Mouse (Mus musculus) limb, embryonic 14.5 days (tissue): Measurements from ENCODE around the gene Ralgps2. TPM values are rescaled to one million over a fixed set of nuclear protein-coding genes. Genes with fewer than 3 reads are reported as not detected.

Experiments used
- ATAC-seq: fragments of 200-750 bp; cut with Nextera tagmentation; 2 replicates; pipeline ENCODE4 v1.8.0; 2017; ENCODE audit warnings: low read depth, moderate number of reproducible peaks, moderate TSS enrichment; ENCODE audit not compliant: low FRiP score
- DNase-seq: peaks from one replicate; pipeline ENCODE4 v3.0.0-alpha.2; 2015; ENCODE audit warnings: low spot score
- H3K27ac ChIP-seq: fragments of 300-500 bp; sonication (generic); replicated peaks from 2 replicates; pipeline ENCODE4 v1.5.1; 2014; ENCODE audit warnings: low read depth, mild to moderate bottlenecking, low read length, moderate library complexity, mixed read lengths
- H3K27me3 ChIP-seq: fragments of 300-500 bp; sonication (generic); 2 replicates; pipeline ENCODE4 v1.6.1; 2014; ENCODE audit warnings: low read length, mixed read lengths; ENCODE audit not compliant: control insufficient read depth, insufficient read depth
- H3K36me3 ChIP-seq: fragments of 300-500 bp; sonication (generic); 2 replicates; pipeline ENCODE4 v1.6.1; 2014; ENCODE audit warnings: mild to moderate bottlenecking, low read length, moderate library complexity, mixed read lengths; ENCODE audit not compliant: control insufficient read depth, insufficient read depth
- H3K4me1 ChIP-seq: fragments of 300-500 bp; sonication (generic); 2 replicates; pipeline ENCODE4 v1.6.1; 2014; ENCODE audit warnings: antibody characterized with exemption, low read length, mixed read lengths; ENCODE audit not compliant: control insufficient read depth, insufficient read depth
- H3K4me2 ChIP-seq: fragments of 300-500 bp; sonication (generic); replicated peaks from 2 replicates; pipeline ENCODE4 v1.6.1; 2014; ENCODE audit warnings: low read depth, mild to moderate bottlenecking, low read length, moderate library complexity; ENCODE audit not compliant: severe bottlenecking
- H3K4me3 ChIP-seq: fragments of 300-500 bp; sonication (generic); replicated peaks from 2 replicates; pipeline ENCODE4 v1.5.1; 2014; ENCODE audit warnings: low read length
- H3K9ac ChIP-seq: fragments of 300-500 bp; sonication (generic); 2 replicates; pipeline ENCODE4 v1.6.1; 2014; ENCODE audit warnings: mild to moderate bottlenecking, low read depth, low read length, moderate library complexity; ENCODE audit not compliant: severe bottlenecking
- H3K9me3 ChIP-seq: fragments of 300-500 bp; sonication (generic); 2 replicates; pipeline ENCODE4 v1.6.1; 2016; ENCODE audit warnings: low read length; ENCODE audit not compliant: control insufficient read depth
- POLR2A ChIP-seq: fragments of 200-500 bp; IDR thresholded peaks from 2 replicates; pipeline ENCODE4 v1.8.0; 2012; ENCODE audit warnings: inconsistent platforms, mild to moderate bottlenecking, moderate library complexity, borderline replicate concordance; ENCODE audit not compliant: insufficient read depth, insufficient read length; ENCODE audit errors: extremely low read depth
- WGBS: fragments of 180-500 bp; shearing (Covaris S2); extraction: QIAGEN DNeasy Blood & Tissue Kit; methylation state at CpG from one replicate; pipeline ENCODE4 v1.1.7; 2014; 5-methylcytosine and 5-hydroxymethylcytosine counted together
- polyA plus RNA-seq, 2 experiments: library from polyadenylated mRNA; depleted of rRNA in 1 of 2; stranded (reverse) in 1 of 2; unstranded in 1 of 2; fragments of >200 nt; fragmentation: Nextera tagmentation in 1 of 2; extraction: Ambion mirVana in 1 of 2; gene quantifications; 2 replicates each; pipeline versions ENCODE4 v1.2.1 to v1.2.3; 2012 to 2014

Gene Ralgps2
- polyA plus RNA-seq, 2 experiments, result 33.6 to 63.7 TPM

- Histone ChIP-seq H3K36me3 (no peaks in the 10 kb centered on the region), H3K9ac (no peak overlapping the region), H3K9me3 (no peaks in the 10 kb centered on the region), H3K27ac (no peak overlapping the region), H3K4me2 (no peak overlapping the region), H3K27me3 (no peaks in the 10 kb centered on the region), H3K4me3 (no peak overlapping the region), H3K4me1 (no peaks in the 10 kb centered on the region)
- TF ChIP-seq POLR2A, result no peak
- WGBS, result 92% methylated on average over 12 of the region's 12 CpGs
- DNase-seq (no peak), ATAC-seq (no peak)
Observed at GRCm38 (mm10) chr1:156954216-156954615, 14.8 kb upstream of the Ralgps2 start.

- H3K27me3 ChIP-seq, result no peaks in the 10 kb centered on the region
- no peaks in the 10 kb centered on the region for H3K36me3 ChIP-seq
- no peak overlapping the region for H3K4me2 ChIP-seq
- 45% methylated on average over 5 of the region's 5 CpGs for WGBS
- ATAC-seq (no peak), DNase-seq (no peak)
- H3K9me3 ChIP-seq, result no peaks in the 10 kb centered on the region
- no peak overlapping the region for H3K9ac ChIP-seq
- no peak for TF ChIP-seq POLR2A
- H3K4me1 ChIP-seq, result no peaks in the 10 kb centered on the region
- no peak overlapping the region for H3K27ac ChIP-seq
- H3K4me3 ChIP-seq, result no peak overlapping the region
Observed at GRCm38 (mm10) chr1:156950354-156950753, 10.9 kb upstream of the Ralgps2 start.

- Histone ChIP-seq H3K27me3 (peaks cover 4% of the 10 kb centered on the region; the same call in 1 of the 2 replicates), H3K4me1 (peaks cover 9% of the 10 kb centered on the region), H3K9ac (no peak overlapping the region), H3K9me3 (no peaks in the 10 kb centered on the region), H3K27ac (no peak overlapping the region), H3K4me3 (peak overlapping the region; percentile 79), H3K36me3 (no peaks in the 10 kb centered on the region), H3K4me2 (peak overlapping the region; percentile 87)
- 25% methylated on average over 7 of the region's 7 CpGs for WGBS
- TF ChIP-seq POLR2A, result no peak
- no peak for DNase-seq
- no peak for ATAC-seq
Observed at GRCm38 (mm10) chr1:156940584-156940983, 1.2 kb upstream of the Ralgps2 start.

DNA sequence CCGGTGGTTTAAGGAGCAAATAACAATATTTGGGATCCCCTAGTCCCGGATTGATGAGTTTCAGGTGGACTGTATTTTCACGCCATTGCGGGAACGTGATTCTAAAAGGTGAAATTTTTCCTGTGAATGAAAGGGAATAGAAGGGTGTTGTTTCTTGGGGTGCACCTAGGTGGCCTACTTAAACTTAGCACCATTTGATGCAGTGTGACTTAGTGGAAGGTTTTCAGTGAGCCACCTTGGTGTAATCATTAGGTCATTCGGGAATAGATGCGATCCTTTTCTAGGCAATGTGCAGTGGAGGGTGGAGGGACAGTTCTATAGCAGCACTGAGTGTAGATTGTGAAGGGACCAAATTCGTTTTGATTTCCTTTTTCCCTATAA lies 706 bp upstream of the Ralgps2 start:
- no peak for TF ChIP-seq POLR2A
- WGBS, result 3% methylated on average over 8 of the region's 8 CpGs
- Histone ChIP-seq H3K36me3 (no peaks in the 10 kb centered on the region), H3K9me3 (no peaks in the 10 kb centered on the region), H3K4me2 (peak overlapping the region; percentile 87), H3K27me3 (peaks cover 4% of the 10 kb centered on the region; the same call in 1 of the 2 replicates), H3K27ac (no peak overlapping the region), H3K4me3 (peak overlapping the region; percentile 79), H3K9ac (peak overlapping the region; percentile 81), H3K4me1 (peaks cover 9% of the 10 kb centered on the region)
- no peak for ATAC-seq
- no peak for DNase-seq

- Histone ChIP-seq H3K9me3 (no peaks in the 10 kb centered on the region), H3K27ac (peak overlapping the region; percentile 85), H3K36me3 (no peaks in the 10 kb centered on the region), H3K9ac (peak overlapping the region; percentile 81), H3K27me3 (peaks cover 4% of the 10 kb centered on the region; the same call in 1 of the 2 replicates), H3K4me2 (peak overlapping the region; percentile 87), H3K4me3 (peak overlapping the region; percentile 79), H3K4me1 (peaks cover 9% of the 10 kb centered on the region)
- ATAC-seq, result peak; percentile 66
- peak; percentile 67 for DNase-seq
- no peak for TF ChIP-seq POLR2A
- under 1% methylated on average over 40 of the region's 51 CpGs for WGBS
Observed at GRCm38 (mm10) chr1:156938705-156939242, 652 bp downstream of the Ralgps2 start.
